Mouse (Mus musculus): Measurements from ENCODE around the gene Nid1. TPM values are rescaled to one million over a fixed set of nuclear protein-coding genes. Genes with fewer than 3 reads are reported as not detected.
A peak's percentile ranks its signal among the peaks of the same experiment; 100 is the strongest.

Gene Nid1
- total and polyA plus RNA-seq, 3 experiments = 55.5 to 62.5 (median 59.9) TPM

DNA sequence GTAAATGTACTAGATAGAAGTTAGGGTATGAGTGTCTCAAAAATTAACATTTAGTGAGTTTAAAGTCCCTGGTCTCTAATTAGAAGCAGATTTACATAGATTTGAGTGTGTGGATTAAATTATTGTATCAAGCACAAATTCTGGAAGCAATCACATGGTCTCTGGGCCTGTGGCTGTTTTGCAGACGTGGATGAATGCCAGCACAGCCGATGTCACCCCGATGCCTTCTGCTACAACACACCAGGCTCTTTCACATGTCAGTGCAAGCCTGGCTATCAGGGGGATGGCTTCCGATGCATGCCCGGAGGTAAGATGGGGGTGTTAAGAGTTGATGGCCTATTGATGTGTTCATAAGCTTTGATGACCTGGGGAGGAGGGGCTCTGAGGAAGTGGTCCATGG is 52.5 kb downstream of the Nid1 start:
- Histone ChIP-seq H3K4me1 (ENCODE audit: control insufficient read depth, insufficient read depth, low read length) (peaks cover 3% of the 10 kb centered on the region), H3K27ac (no peak overlapping the region)

DNA sequence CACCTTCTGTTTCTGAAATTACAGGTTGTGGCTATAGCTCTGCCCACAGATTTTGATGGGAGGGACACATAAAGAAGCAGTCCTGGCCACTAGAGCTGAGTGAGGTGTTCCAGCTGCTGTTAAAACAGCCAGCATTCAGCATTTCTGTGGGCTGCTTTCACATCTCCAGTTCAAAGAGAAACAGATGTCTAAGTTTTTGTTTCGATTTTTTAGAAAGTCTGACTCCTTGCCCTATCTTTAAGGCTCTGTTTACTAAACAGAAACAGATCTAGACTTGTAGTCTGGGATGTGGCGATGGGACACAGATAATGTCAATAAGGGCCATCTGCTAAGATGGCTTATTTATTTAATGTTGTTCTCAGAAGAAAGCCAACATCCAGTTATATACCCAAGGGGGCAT is 54.8 kb downstream of the Nid1 start:
- Histone ChIP-seq H3K79me2 (replicated peaks; ENCODE audit: control insufficient read depth, insufficient read depth, low read length) (no peaks in the 10 kb centered on the region), H3K9ac (ENCODE audit: low read depth, low read length) (no peak overlapping the region), H3K4me1 (ENCODE audit: control insufficient read depth, insufficient read depth, low read length) (peaks cover 2% of the 10 kb centered on the region), H3K4me3 (no peak overlapping the region), H3K27me3 (ENCODE audit: control insufficient read depth, insufficient read depth, low read length) (no peaks in the 10 kb centered on the region), H3K36me3 (ENCODE audit: control insufficient read depth, insufficient read depth, low read length) (peaks cover 5% of the 10 kb centered on the region), H3K27ac (peak overlapping the region; percentile 12; the same call in 1 of the 2 replicates)
- WGBS = 51% methylated on average over 2 of the region's 2 CpGs
- intact Hi-C loops (cut with DNase I) = no loop called here
- no peak for TF ChIP-seq EP300 (IDR thresholded peaks at IDR 0.05; ENCODE audit: insufficient read depth, low read depth, low read length)
- TF ChIP-seq POLR2A (IDR thresholded peaks at IDR 0.05; ENCODE audit: insufficient read depth, low read depth, low read length) = no peak
- TF ChIP-seq CTCF (IDR thresholded peaks at IDR 0.05) = no peak
- no peak for DNase-seq

More for the DNA sequence above, 52.5 kb downstream of the Nid1 start:
- 48% methylated on average over 5 of the region's 5 CpGs for WGBS
- H3K36me3 ChIP-seq (ENCODE audit: control insufficient read depth, insufficient read depth, low read length) = peaks cover 3% of the 10 kb centered on the region
- no peak for TF ChIP-seq EP300 (IDR thresholded peaks at IDR 0.05; ENCODE audit: insufficient read depth, low read depth, low read length)
- no peak for TF ChIP-seq CTCF (IDR thresholded peaks at IDR 0.05)
- TF ChIP-seq POLR2A (IDR thresholded peaks at IDR 0.05; ENCODE audit: insufficient read depth, low read depth, low read length) = no peak
- no peaks in the 10 kb centered on the region for H3K27me3 ChIP-seq (ENCODE audit: control insufficient read depth, insufficient read depth, low read length)
- H3K9ac ChIP-seq (ENCODE audit: low read depth, low read length) = no peak overlapping the region
- intact Hi-C loops (cut with DNase I) = no loop called here
- no peaks in the 10 kb centered on the region for H3K79me2 ChIP-seq (replicated peaks; ENCODE audit: control insufficient read depth, insufficient read depth, low read length)
- DNase-seq = no peak
- no peak overlapping the region for H3K4me3 ChIP-seq

DNA sequence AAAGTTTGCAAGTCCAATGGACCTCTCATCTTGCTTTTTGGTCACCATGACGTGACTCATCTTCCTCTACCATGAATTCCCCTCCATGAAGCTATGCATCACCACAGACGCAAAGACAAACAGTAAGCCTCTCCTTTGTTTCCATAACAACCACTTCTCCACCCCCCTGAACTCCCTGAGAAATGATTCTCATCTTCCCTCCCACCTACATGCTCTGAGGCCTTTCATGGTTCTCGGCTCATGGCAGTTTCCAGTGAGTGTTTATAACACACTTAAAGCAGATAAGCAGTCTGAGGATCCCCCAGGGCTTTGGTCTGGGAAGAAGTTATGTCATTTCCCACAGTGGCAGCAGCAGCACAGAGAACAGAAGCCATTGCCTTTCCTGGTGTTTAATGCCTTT is 56.2 kb downstream of the Nid1 start:
- TF ChIP-seq CTCF (IDR thresholded peaks at IDR 0.05) (no peak), POLR2A (IDR thresholded peaks at IDR 0.05; ENCODE audit: insufficient read depth, low read depth, low read length) (no peak), EP300 (IDR thresholded peaks at IDR 0.05; ENCODE audit: insufficient read depth, low read depth, low read length) (no peak)
- no peak overlapping the region for H3K9ac ChIP-seq (ENCODE audit: low read depth, low read length)
- no peaks in the 10 kb centered on the region for H3K27me3 ChIP-seq (ENCODE audit: control insufficient read depth, insufficient read depth, low read length)
- no peak for DNase-seq
- intact Hi-C loops (cut with DNase I) = no loop called here
- no peak overlapping the region for H3K27ac ChIP-seq
- no peaks in the 10 kb centered on the region for H3K79me2 ChIP-seq (replicated peaks; ENCODE audit: control insufficient read depth, insufficient read depth, low read length)
- H3K4me3 ChIP-seq = no peak overlapping the region
- H3K36me3 ChIP-seq (ENCODE audit: control insufficient read depth, insufficient read depth, low read length) = peaks cover 3% of the 10 kb centered on the region
- peaks cover 2% of the 10 kb centered on the region for H3K4me1 ChIP-seq (ENCODE audit: control insufficient read depth, insufficient read depth, low read length)
- 34% methylated on average over 3 of the region's 3 CpGs for WGBS

DNA sequence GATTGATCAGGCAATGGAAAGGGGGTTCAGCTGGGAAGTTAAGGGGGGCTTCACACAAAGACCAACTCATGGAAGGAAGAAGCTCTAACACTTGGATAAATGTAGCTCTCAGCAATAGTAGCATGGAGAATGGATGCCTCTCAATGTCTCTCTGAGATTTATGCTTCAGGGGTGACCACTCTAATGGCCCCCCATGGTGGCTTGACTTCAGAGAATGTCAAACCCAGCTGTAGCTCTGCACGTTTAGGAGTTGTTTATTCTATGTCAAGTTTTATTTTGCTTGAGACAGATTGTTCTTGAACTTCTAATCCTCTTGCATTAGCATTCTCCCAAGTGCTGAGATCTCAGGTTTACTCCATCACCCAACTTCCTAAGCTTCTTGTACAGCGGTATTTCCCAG is 60.7 kb downstream of the Nid1 start:
- WGBS = 85% methylated on average over 2 of the region's 2 CpGs
- H3K4me3 ChIP-seq = no peak overlapping the region
- H3K4me1 ChIP-seq (ENCODE audit: control insufficient read depth, insufficient read depth, low read length) = no peaks in the 10 kb centered on the region
- H3K79me2 ChIP-seq (replicated peaks; ENCODE audit: control insufficient read depth, insufficient read depth, low read length) = no peaks in the 10 kb centered on the region
- H3K27ac ChIP-seq = no peak overlapping the region
- H3K27me3 ChIP-seq (ENCODE audit: control insufficient read depth, insufficient read depth, low read length) = no peaks in the 10 kb centered on the region
- TF ChIP-seq EP300 (IDR thresholded peaks at IDR 0.05; ENCODE audit: insufficient read depth, low read depth, low read length) = no peak
- DNase-seq = no peak
- intact Hi-C loops (cut with DNase I) = no loop called here
- no peak overlapping the region for H3K9ac ChIP-seq (ENCODE audit: low read depth, low read length)
- H3K36me3 ChIP-seq (ENCODE audit: control insufficient read depth, insufficient read depth, low read length) = peaks cover 7% of the 10 kb centered on the region

DNA sequence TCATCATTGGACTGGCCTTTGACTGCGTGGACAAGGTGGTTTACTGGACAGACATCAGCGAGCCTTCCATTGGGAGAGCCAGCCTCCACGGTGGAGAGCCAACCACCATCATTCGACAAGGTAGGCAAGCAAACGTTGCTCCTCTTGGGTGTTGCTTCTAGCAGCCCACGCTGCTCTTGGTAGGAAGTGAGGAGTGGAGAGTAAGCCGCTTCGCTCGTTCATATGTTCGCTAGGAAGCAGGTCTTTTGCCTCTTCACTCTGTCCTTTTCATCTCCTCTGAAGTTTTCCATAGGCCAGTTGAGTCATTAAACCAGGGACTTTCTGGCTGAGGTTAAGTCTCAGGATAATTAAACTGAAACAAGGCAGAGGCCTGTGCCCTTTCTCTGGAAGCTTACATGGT is 65.1 kb downstream of the Nid1 start:
- Histone ChIP-seq H3K79me2 (replicated peaks; ENCODE audit: control insufficient read depth, insufficient read depth, low read length) (no peaks in the 10 kb centered on the region), H3K4me1 (ENCODE audit: control insufficient read depth, insufficient read depth, low read length) (peaks cover 5% of the 10 kb centered on the region), H3K27me3 (ENCODE audit: control insufficient read depth, insufficient read depth, low read length) (no peaks in the 10 kb centered on the region), H3K4me3 (no peak overlapping the region), H3K36me3 (ENCODE audit: control insufficient read depth, insufficient read depth, low read length) (peaks cover 16% of the 10 kb centered on the region), H3K27ac (no peak overlapping the region; the same call in 1 of the 2 replicates), H3K9ac (ENCODE audit: low read depth, low read length) (no peak overlapping the region)
- DNase-seq = no peak
- intact Hi-C loops (cut with DNase I) = no loop called here
- TF ChIP-seq CTCF (IDR thresholded peaks at IDR 0.05) (no peak), POLR2A (IDR thresholded peaks at IDR 0.05; ENCODE audit: insufficient read depth, low read depth, low read length) (no peak), EP300 (IDR thresholded peaks at IDR 0.05; ENCODE audit: insufficient read depth, low read depth, low read length) (no peak)
- WGBS = 96% methylated on average over 10 of the region's 10 CpGs

DNA sequence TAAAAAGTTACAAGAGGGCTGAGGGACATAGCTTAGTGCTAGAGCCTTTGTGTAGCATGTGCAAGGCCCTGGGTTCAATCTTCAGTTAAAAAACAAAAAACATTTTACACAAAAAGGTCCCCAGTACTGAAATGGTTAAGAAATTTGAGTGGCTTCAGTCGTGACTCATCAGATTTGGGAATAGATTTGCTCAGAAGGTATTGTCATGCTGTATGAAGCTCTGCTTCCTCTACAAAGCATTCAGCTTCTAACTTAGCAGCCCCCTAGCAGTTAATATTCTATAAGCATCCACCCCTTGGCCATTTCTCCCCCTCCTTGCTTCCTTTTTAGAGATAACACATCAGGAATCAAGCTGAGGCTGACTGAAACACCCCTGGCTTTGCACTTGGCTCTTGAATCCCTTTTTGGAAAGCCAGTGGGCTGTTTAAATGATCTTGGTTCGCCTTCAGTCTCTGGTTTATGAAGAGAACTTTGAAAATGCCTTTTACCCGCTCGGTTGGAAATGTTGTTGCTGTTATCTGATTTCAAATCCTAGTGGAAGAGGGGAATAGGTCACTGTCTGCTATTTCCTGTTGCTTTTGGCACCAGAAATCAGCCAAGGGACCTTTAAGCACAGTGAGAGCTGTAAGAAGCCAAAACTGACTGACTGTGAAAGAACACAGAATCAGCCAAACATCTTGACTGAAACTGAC is 66.5 kb downstream of the Nid1 start:
- H3K27ac ChIP-seq = peak overlapping the region; percentile 34
- intact Hi-C loops (cut with DNase I) = no loop called here
- 32% methylated on average over 4 of the region's 4 CpGs for WGBS
- no peaks in the 10 kb centered on the region for H3K79me2 ChIP-seq (replicated peaks; ENCODE audit: control insufficient read depth, insufficient read depth, low read length)
- no peaks in the 10 kb centered on the region for H3K27me3 ChIP-seq (ENCODE audit: control insufficient read depth, insufficient read depth, low read length)
- no peak overlapping the region for H3K9ac ChIP-seq (ENCODE audit: low read depth, low read length)
- H3K36me3 ChIP-seq (ENCODE audit: control insufficient read depth, insufficient read depth, low read length) = peaks cover 16% of the 10 kb centered on the region
- H3K4me1 ChIP-seq (ENCODE audit: control insufficient read depth, insufficient read depth, low read length) = peaks cover 5% of the 10 kb centered on the region
- peak in 1 of 2 experiments; percentile 42 for DNase-seq
- no peak overlapping the region for H3K4me3 ChIP-seq
- no peak for TF ChIP-seq POLR2A (IDR thresholded peaks at IDR 0.05; ENCODE audit: insufficient read depth, low read depth, low read length)
- TF ChIP-seq CTCF (IDR thresholded peaks at IDR 0.05) = no peak
- TF ChIP-seq EP300 (IDR thresholded peaks at IDR 0.05; ENCODE audit: insufficient read depth, low read depth, low read length) = no peak

All from heart, adult 2 months (tissue).